Mouse (Mus musculus) intestine, postnatal 0 days (tissue): Measurements from ENCODE around the gene Adcy5. TPM values are rescaled to one million over a fixed set of nuclear protein-coding genes. Genes with fewer than 3 reads are reported as not detected.

ENCODE experiments used
- ATAC-seq: fragments of 200-750 bp; cut with Nextera tagmentation; 2 replicates; pipeline ENCODE4 v1.8.0; 2017; ENCODE audit warnings: mild to moderate bottlenecking, moderate TSS enrichment, moderate library complexity
- H3K27ac ChIP-seq: fragments of 300-500 bp; sonication (generic); 2 replicates; pipeline ENCODE4 v1.5.1; 2014; ENCODE audit warnings: mild to moderate bottlenecking, low read depth, low read length, moderate library complexity
- H3K27me3 ChIP-seq: fragments of 300-500 bp; sonication (generic); replicated peaks from 2 replicates; pipeline ENCODE4 v1.6.1; 2014; ENCODE audit warnings: low read length, mixed read lengths; ENCODE audit not compliant: control insufficient read depth, insufficient read depth
- H3K36me3 ChIP-seq: fragments of 300-500 bp; sonication (generic); 2 replicates; pipeline ENCODE4 v1.6.1; 2014; ENCODE audit warnings: mild to moderate bottlenecking, moderate library complexity; ENCODE audit not compliant: control insufficient read depth, insufficient read depth
- H3K4me1 ChIP-seq: fragments of 300-500 bp; sonication (generic); replicated peaks from 2 replicates; pipeline ENCODE4 v1.6.1; 2014; ENCODE audit warnings: antibody characterized with exemption, low read length, mixed read lengths; ENCODE audit not compliant: control insufficient read depth, insufficient read depth
- H3K4me2 ChIP-seq: fragments of 300-500 bp; sonication (generic); replicated peaks from 2 replicates; pipeline ENCODE4 v1.6.1; 2014; ENCODE audit warnings: low read depth, mild to moderate bottlenecking, moderate library complexity
- H3K4me3 ChIP-seq: fragments of 300-500 bp; sonication (generic); 2 replicates; pipeline ENCODE4 v1.5.1; 2014; ENCODE audit warnings: low read depth, low read length
- H3K9ac ChIP-seq: fragments of 300-500 bp; sonication (generic); 2 replicates; pipeline ENCODE4 v1.6.1; 2014; ENCODE audit warnings: mild to moderate bottlenecking, low read depth, low read length
- H3K9me3 ChIP-seq: fragments of 300-500 bp; sonication (generic); 2 replicates; pipeline ENCODE4 v1.6.1; 2016; ENCODE audit warnings: mixed run types; ENCODE audit not compliant: control insufficient read depth
- CTCF ChIP-seq: sonication (generic); IDR thresholded peaks from 2 replicates; pipeline ENCODE4 v1.5.1; 2016; ENCODE audit warnings: low read depth, mild to moderate bottlenecking, control low read depth, antibody characterized with exemption, moderate library complexity
- WGBS: fragments of 180-500 bp; shearing (Covaris S2); extraction: QIAGEN DNeasy Blood & Tissue Kit; methylation state at CpG from one replicate; pipeline ENCODE4 v1.1.7; 2014; 5-methylcytosine and 5-hydroxymethylcytosine counted together
- polyA plus RNA-seq: library from polyadenylated mRNA; unstranded; fragments of >200 nt; fragmentation: Nextera tagmentation; extraction: Ambion mirVana; gene quantifications from 2 replicates; pipeline ENCODE4 v1.2.1, GENCODE M21; 2015

The Adcy5 gene
- polyA plus RNA-seq, 1 experiment from 2014 or later: 1.8 TPM

GRCm38 (mm10) chr16:35139873-35140619 lies 14.6 kb upstream of the Adcy5 start:
- H3K4me3 ChIP-seq: no peak overlapping the region
- no peak overlapping the region for H3K9ac ChIP-seq
- no peaks in the 10 kb centered on the region for H3K27me3 ChIP-seq
- H3K9me3 ChIP-seq: no peaks in the 10 kb centered on the region
- 23% methylated on average over 11 of the region's 11 CpGs for WGBS
- H3K36me3 ChIP-seq: no peaks in the 10 kb centered on the region
- H3K4me1 ChIP-seq: 0 out of 2 replicates have a peak, but pooled peaks cover 3% of the 10 kb centered on the region
- no peak for ATAC-seq
- H3K4me2 ChIP-seq: no peak overlapping the region
- TF ChIP-seq CTCF: no peak
- no peak overlapping the region for H3K27ac ChIP-seq

GRCm38 (mm10) chr16:35140620-35140975 lies 14.1 kb upstream of the Adcy5 start:
- no peak for ATAC-seq

GRCm38 (mm10) chr16:35141839-35142238 lies 12.8 kb upstream of the Adcy5 start:
- no peak for ATAC-seq
- H3K9me3 ChIP-seq: no peaks in the 10 kb centered on the region
- no peak for TF ChIP-seq CTCF
- H3K4me2 ChIP-seq: no peak overlapping the region
- H3K27me3 ChIP-seq: no peaks in the 10 kb centered on the region
- no peaks in the 10 kb centered on the region for H3K4me1 ChIP-seq
- WGBS: 81% methylated on average over 8 of the region's 8 CpGs
- no peaks in the 10 kb centered on the region for H3K36me3 ChIP-seq
- no peak overlapping the region for H3K4me3 ChIP-seq
- no peak overlapping the region for H3K27ac ChIP-seq
- no peak overlapping the region for H3K9ac ChIP-seq

More at GRCm38 (mm10) chr16:35140620-35140975, 14.1 kb upstream of the Adcy5 start:
- no peaks in the 10 kb centered on the region for H3K36me3 ChIP-seq
- H3K27me3 ChIP-seq: no peaks in the 10 kb centered on the region
- no peak overlapping the region for H3K4me3 ChIP-seq
- WGBS: 43% methylated on average over 9 of the region's 9 CpGs
- no peaks in the 10 kb centered on the region for H3K9me3 ChIP-seq
- H3K27ac ChIP-seq: no peak overlapping the region
- no peaks in the 10 kb centered on the region for H3K4me1 ChIP-seq
- H3K9ac ChIP-seq: no peak overlapping the region
- no peak for TF ChIP-seq CTCF
- H3K4me2 ChIP-seq: no peak overlapping the region

- H3K4me2 ChIP-seq: no peak overlapping the region
- H3K4me1 ChIP-seq: no peaks in the 10 kb centered on the region
- 37% methylated on average over 4 of the region's 4 CpGs for WGBS
- H3K9me3 ChIP-seq: no peaks in the 10 kb centered on the region
- no peak overlapping the region for H3K27ac ChIP-seq
- no peak overlapping the region for H3K9ac ChIP-seq
- peaks cover 2% of the 10 kb centered on the region; the same call in 1 of the 2 replicates for H3K27me3 ChIP-seq
- no peak for ATAC-seq
- no peak for TF ChIP-seq CTCF
- no peaks in the 10 kb centered on the region for H3K36me3 ChIP-seq
- no peak overlapping the region for H3K4me3 ChIP-seq
Measured at GRCm38 (mm10) chr16:35146153-35146552, 8.5 kb upstream of the Adcy5 start.

- Histone ChIP-seq H3K27me3 (peaks cover 59% of the 10 kb centered on the region), H3K4me1 (no peaks in the 10 kb centered on the region), H3K9me3 (no peaks in the 10 kb centered on the region), H3K36me3 (no peaks in the 10 kb centered on the region), H3K27ac (no peak overlapping the region), H3K9ac (no peak overlapping the region), H3K4me3 (no peak overlapping the region), H3K4me2 (no peak overlapping the region)
- ATAC-seq: no peak
- WGBS: 9% methylated on average over 12 of the region's 12 CpGs
- no peak for TF ChIP-seq CTCF
Measured at GRCm38 (mm10) chr16:35153146-35153755, 1.4 kb upstream of the Adcy5 start.

GRCm38 (mm10) chr16:35154245-35154640 lies 434 bp upstream of the Adcy5 start:
- H3K4me3 ChIP-seq: peak overlapping the region; percentile 68
- no peak for TF ChIP-seq CTCF
- no peak; the same call in 1 of the 2 replicates for ATAC-seq
- H3K4me2 ChIP-seq: peak overlapping the region; percentile 93
- H3K9me3 ChIP-seq: no peaks in the 10 kb centered on the region
- H3K9ac ChIP-seq: no peak overlapping the region
- peak overlapping the region; percentile 54; the same call in 1 of the 2 replicates for H3K27ac ChIP-seq
- H3K27me3 ChIP-seq: peaks cover 59% of the 10 kb centered on the region
- no peaks in the 10 kb centered on the region for H3K36me3 ChIP-seq
- no peaks in the 10 kb centered on the region for H3K4me1 ChIP-seq
- WGBS: under 1% methylated on average over 29 of the region's 29 CpGs
